Mouse (Mus musculus) c-Kit-positive CD71-positive TER-119-positive erythroid progenitor cells, embryonic 14.5 days (primary cell): Measurements from ENCODE around the gene Dot1l.

ENCODE experiments used
- DNase-seq: peaks from one replicate; pipeline ENCODE4 v3.0.0-alpha.2; 2013; ENCODE audit warnings: low spot score

Dot1l gene

DNA sequence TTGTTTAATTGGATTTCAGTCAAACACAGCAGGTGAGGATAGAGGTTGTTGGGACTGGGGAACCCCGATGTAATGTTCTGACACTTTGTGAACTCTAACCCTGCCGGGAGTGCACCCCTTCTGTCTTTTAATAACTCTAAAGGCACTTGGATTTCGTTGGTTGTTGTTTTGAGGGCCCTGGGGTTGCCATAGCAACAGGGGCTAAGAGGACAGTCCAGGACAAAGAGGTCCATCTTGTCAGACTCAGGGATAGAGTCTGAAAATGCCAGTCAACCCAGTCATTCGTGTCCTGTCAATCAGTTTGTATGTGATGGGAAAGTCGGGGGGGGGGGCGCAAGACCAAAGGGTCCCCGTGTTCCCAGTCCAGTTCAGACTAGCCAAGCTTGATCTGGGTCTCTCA is 77.8 kb downstream of the Dot1l start:
- no peak for DNase-seq

DNA sequence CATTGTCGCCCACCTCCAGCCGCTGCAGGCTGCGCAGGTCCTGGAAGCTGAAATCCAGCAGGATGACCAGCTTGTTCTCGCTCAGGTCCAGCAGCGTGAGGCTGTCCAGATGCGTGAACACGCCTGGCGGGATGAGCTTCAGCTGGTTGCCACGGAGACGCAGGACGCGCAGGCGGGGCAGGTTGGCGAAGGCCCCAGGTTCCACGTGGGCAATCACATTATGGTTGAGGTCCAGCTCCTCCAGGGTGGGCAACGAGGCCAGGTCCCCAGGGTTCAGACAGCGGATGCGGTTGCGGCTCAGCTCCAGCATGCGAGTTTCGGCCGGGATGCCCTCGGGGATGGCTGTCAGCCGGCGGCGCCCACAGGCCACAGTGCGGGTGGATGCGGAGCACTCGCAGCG is 80.6 kb downstream of the Dot1l start:
- DNase-seq: no peak

DNA sequence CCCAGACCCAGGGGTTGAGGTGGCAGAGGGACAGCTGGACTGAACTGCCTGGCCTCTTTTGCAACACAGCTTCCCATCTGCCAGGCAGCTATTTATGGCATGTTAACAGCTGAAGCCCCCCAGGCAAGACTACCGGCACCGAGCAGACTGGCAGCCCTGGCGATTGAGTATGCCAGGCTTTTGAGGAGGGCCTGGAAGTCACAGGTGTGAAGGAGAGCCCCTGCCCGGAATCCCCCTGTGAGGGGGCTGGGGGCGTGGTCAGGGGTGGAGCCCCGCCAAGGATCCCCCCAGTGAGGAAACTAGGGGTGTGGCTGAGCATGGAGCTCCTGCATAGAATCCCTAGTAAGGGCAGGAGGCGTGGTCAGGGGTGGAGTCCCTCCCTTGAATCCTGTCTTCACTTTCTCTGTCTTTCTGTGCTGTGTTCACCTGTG is 82.0 kb downstream of the Dot1l start:
- DNase-seq: no peak

DNA sequence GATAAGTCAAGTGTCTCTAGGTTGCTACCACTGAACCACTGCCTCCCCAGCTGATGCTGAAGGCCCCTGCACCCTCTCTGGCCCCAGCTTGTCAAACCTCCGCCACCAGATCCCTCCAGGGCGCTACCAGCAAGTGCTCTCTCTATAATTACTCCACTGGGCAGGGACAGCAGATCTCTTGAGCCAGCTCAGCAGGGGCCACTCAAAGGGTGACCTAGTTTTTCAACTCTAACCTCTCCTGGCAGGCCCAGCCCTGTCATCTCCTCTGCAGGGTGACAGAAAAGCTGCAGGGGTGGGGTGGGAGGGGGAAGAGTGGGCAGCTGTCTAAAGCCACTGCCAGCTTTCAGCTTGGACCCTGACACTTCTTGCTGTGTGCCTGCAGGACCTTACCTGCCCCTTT is 82.8 kb downstream of the Dot1l start:
- no peak for DNase-seq

DNA sequence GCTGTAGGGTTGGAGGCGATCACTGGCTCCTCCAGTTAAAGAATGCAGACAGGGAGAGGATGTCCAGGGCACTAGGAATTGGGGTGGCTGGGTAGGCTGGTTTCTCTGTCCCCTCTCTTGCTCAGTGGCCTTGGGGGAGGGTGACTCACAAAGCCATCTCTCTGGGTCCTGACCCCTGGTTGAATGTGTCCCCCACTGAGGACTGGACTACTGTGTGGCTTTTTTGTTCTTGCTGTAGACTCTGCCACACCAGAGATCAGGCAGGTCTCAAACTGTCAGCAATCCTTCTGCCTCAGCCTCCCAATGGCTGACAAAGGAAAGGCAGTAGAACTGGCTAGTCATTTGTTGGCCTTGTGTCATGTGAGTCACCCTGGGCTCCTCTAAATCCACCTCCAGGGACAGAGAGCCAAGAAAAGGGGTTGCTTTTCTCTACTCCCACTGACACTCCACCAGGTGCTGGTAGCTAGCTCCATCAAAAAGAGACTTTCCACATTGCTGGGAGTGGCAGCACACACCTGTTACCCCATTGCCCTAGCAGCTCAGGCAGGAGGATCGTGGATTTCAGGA is 83.4 kb downstream of the Dot1l start:
- no peak for DNase-seq

DNA sequence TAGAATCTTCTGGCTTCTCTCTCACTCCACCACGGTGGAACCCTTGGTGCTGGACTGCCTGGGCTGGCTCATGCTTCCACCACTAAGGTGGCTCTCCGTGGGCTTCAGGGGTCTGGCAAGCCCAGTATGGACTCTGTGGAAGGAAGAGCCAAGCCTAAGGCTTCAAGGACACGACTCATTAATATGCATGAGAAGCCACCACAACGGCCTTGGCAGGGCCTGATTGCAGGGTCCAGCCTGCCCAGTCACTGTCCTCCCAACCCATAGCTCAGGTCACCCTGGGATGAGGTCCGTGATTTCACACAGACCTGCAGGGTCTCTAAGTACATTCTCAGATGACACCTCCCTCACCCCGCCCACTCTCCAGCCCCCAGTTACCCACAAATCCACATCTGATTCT is 84.8 kb downstream of the Dot1l start:
- no peak for DNase-seq

DNA sequence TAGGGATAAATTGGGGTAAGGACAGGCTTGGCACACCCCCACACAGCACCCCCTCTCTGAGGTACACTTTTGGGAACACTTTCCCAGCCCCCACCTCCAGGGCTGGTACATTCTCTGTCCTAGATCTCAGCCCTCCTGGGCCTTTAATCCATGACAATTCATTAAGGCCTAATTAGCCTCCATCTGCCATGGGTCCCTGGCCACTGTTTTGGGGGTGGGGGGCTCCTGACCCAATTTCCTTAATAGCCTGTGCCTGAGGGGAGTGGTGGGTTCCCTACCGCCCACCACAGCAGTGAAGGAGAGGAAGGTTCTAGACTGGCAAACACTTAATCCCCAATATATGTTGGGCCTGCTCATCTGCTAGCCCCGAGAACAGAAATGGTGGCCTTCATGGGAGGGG is 86.7 kb downstream of the Dot1l start:
- DNase-seq: no peak

DNA sequence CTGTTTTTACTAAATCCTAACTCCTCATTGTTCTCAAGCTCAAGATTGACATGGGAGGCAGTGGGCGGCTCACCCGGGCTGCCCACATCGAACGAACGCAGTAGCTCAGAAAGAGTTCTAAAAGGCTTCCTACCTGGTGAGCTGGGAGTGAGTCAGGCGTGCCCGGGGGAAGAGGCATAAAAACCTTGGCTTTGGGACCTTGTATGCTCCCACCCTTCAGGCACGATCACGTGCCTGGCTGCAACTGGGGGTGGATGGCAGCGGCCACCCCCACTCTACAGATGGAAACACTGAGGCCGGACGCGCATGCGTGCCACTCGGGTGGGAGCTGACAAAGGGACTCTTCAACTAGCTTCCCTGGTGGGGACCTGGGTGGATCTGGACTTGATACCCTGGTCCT is 87.3 kb downstream of the Dot1l start:
- DNase-seq: no peak

DNA sequence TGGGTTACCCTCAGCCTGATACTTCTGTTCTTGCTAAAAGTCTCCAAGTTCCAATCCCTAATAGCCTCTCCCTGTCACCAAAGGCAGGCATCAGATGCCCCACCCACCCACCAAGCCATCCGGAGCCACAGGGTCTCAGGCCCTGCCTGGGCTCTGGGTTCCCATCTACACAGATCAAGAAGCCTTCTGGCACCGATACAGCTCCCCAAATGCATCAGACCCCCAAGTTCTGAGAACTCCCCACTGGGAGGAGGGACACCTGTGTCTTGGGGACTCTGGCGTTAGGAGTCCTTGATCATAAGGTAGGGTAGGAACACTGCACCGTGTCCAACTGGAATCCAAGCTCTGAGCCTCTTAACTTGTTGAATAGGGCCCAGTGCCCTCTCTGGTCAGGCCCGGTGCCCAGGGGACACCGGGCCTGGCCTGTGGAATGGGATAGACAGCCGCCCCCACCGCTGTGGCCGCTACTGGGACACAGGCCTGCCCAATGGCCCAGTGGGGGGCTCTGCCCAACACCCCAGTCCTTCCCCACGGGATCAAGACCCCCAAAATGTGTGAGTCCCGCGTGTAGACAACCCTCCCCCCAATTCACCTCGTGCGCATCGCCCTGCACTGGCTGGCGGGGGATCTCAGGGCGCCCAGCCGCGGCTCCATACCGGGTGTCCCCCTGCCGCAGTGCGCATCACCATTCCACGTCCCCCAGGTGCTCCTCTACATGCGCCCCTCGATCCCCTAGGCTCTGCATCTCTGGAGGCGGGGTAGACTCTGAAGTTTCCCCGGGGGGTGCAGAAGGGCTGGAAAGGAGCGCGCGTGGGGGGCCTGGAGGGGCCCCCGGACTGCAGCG is 88.3 kb downstream of the Dot1l start:
- DNase-seq: no peak

DNA sequence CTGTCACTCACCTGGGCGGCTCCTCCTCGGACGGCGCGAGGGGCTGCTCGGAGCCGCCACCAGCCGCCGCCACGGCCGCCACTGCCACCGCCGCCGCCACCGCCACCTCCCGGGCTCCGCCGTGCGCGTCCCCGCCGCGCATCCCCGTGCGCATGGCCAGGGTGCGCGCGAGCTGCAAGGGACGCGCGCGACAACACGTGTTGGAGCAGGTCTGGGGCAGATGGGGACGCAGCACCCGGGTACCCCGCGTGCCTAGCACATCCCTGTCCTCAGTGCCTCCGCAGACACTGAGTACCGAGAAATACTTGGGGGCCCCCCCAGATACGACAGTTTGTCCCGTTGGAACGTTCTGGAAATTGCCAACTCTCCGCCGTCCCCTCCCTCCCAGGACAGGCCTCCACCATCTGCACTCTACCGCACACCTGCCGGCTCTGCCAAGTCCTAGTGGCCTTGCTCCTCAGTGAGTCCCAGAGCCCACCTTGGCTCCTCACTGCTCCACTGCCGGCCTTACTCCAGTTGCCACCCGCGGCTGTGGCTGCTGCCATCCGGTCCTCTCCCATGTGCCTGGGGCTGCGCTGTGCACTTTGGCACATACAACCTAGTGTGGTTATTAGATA is 89.0 kb downstream of the Dot1l start, which contains the start of gene Lingo3:
TSS of gene Lingo3 (minus strand) at position 109 of the 617 bp plus-strand sequence.
- no peak for DNase-seq
